26 mouse cellular contexts compared by ENCODE assay signal in genomic region chr13:54882781-54883180, GRCm38 (mm10).
"Had no signal": no experiment of that assay in that cellular context is flagged by ENCODE, and none has a peak within 500 bp of the region (broad histone marks: within the 10 kb centered on the region; RNA-seq: fewer than 3 reads in every experiment).

No protein-coding gene starts in this region.

- H3K4me3 ChIP-seq: gastrocnemius, adult 2 months; heart, embryonic 10.5 days; heart, embryonic 12.5 days; hindbrain, embryonic 10.5 days; hindbrain, embryonic 12.5 days; intestine, embryonic 15.5 days; left cerebral cortex, adult 2 months; limb, embryonic 13.5 days; limb, embryonic 15.5 days; liver, embryonic 12.5 days had no signal

- ATAC-seq: hindbrain, embryonic 16.5 days; inflammation-experienced regulatory T-cells, adult 6 months; intestine, embryonic 15.5 days; intestine, postnatal 0 days; liver, embryonic 12.5 days had no signal

- H3K9ac ChIP-seq: heart, embryonic 12.5 days; hindbrain, embryonic 12.5 days; hindbrain, embryonic 14.5 days; intestine, embryonic 15.5 days; limb, embryonic 13.5 days; limb, embryonic 15.5 days; liver, embryonic 12.5 days; liver, embryonic 14.5 days had no signal

- DNase-seq: gastrocnemius, adult 2 months; gastrocnemius, postnatal 10 days; gastrocnemius, postnatal 25 days; heart, adult 18-20 months; heart, postnatal 10 days; heart, postnatal 4 days; kidney, adult 18-20 months; kidney, adult 8-10 months; kidney, postnatal 10 days; kidney, postnatal 36 days; left cerebral cortex, postnatal 4 days; lung, adult 18-20 months had no signal

- H3K4me2 ChIP-seq: heart, embryonic 12.5 days; hindbrain, embryonic 12.5 days; hindbrain, embryonic 14.5 days; intestine, embryonic 15.5 days; limb, embryonic 13.5 days; limb, embryonic 15.5 days; liver, embryonic 12.5 days had no signal

- H3K36me3 ChIP-seq: heart, embryonic 10.5 days; heart, embryonic 12.5 days; hindbrain, embryonic 10.5 days; hindbrain, embryonic 12.5 days; intestine, embryonic 15.5 days; limb, embryonic 13.5 days; limb, embryonic 15.5 days; liver, embryonic 12.5 days had no signal

- H3K27ac ChIP-seq: gastrocnemius, adult 2 months; heart, embryonic 10.5 days; hindbrain, embryonic 10.5 days; hindbrain, embryonic 12.5 days; hindbrain, embryonic 14.5 days; intestine, embryonic 15.5 days; left cerebral cortex, adult 2 months; limb, embryonic 13.5 days; limb, embryonic 15.5 days; liver, embryonic 12.5 days; liver, embryonic 14.5 days had no signal

- H3K4me1 ChIP-seq: heart, embryonic 12.5 days; intestine, embryonic 15.5 days; liver, embryonic 12.5 days had no signal

- H3K9me3 ChIP-seq: heart, embryonic 10.5 days; hindbrain, embryonic 10.5 days; hindbrain, embryonic 12.5 days; intestine, embryonic 15.5 days; limb, embryonic 13.5 days; limb, embryonic 15.5 days; liver, embryonic 12.5 days had no signal
